Mouse (Mus musculus) embryonic facial prominence, embryonic 10.5 days (tissue): ENCODE data around the gene Usf1. TPM values are rescaled to one million over a fixed set of nuclear protein-coding genes. Genes with fewer than 3 reads are reported as not detected.

ENCODE experiments used
- DNase-seq: peaks from one replicate; pipeline ENCODE4 v3.0.0-alpha.2; 2017; ENCODE audit warnings: low spot score
- H3K27ac ChIP-seq: fragments of 300-500 bp; sonication (generic); replicated peaks from 2 replicates; pipeline ENCODE4 v1.5.1; 2016; ENCODE audit warnings: mild to moderate bottlenecking
- H3K27me3 ChIP-seq: fragments of 300-500 bp; sonication (generic); replicated peaks from 2 replicates; pipeline ENCODE4 v1.6.1; 2016; ENCODE audit warnings: low read depth, mild to moderate bottlenecking; ENCODE audit not compliant: poor library complexity, severe bottlenecking
- H3K36me3 ChIP-seq: fragments of 300-500 bp; sonication (generic); replicated peaks from 2 replicates; pipeline ENCODE4 v1.6.1; 2016; ENCODE audit warnings: mild to moderate bottlenecking, moderate library complexity
- H3K4me1 ChIP-seq: fragments of 300-500 bp; sonication (generic); 2 replicates; pipeline ENCODE4 v1.6.1; 2016
- H3K4me3 ChIP-seq: fragments of 300-500 bp; sonication (generic); 2 replicates; pipeline ENCODE4 v1.5.1; 2016; ENCODE audit warnings: mild to moderate bottlenecking, moderate library complexity
- H3K9me3 ChIP-seq: fragments of 300-500 bp; sonication (generic); 2 replicates; pipeline ENCODE4 v1.6.1; 2016; ENCODE audit warnings: mild to moderate bottlenecking
- WGBS: fragments of 180-500 bp; shearing (Covaris S2); methylation state at CpG from one replicate; pipeline ENCODE4 v1.1.7; 2016; 5-methylcytosine and 5-hydroxymethylcytosine counted together
- polyA plus RNA-seq: library from polyadenylated mRNA; unstranded; fragments of >200 nt; fragmentation: Nextera tagmentation; extraction: Ambion mirVana; gene quantifications from 2 replicates; pipeline ENCODE4 v1.2.1, GENCODE M21; 2016

The Usf1 gene
- polyA plus RNA-seq, 1 experiment from 2014 or later, result 138 TPM

DNA sequence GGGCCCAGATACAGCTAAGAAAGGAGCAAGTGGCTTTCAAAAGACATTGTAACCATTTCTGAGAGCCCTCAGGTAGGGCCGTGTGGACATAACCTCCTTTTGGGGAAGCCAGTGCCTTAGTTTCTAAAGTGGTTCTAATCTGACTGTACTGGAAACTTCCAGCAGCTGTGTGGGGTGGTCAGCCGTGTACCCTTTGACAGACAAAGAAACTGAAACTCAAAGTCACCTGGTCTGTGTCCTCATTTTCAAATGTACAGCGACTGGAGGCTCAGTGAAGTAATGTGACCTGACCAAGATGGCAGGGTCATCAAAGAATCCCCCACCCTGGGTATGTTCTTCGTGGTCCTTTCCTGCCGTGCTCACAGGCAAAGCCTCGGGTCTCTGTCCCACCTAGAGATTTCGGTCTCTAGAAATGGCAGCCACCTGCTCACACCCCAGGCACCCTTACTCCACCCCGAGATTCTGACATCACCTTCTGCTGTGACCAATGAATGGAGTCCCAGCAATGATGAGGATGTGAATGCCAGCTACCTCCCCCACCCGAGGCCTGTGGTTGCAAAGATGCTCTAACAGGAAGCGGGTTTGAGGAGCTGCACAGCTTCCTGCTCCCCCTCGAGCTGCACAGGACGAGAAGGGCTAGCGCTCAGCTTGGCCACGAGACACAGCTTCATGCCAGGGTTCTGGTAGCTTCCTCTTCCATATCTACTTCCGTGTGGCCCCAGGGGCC, 22.6 kb upstream of the Usf1 start, which contains the start of gene Arhgap30:
TSS of gene Arhgap30 (plus strand) at position 579 of the 727 bp plus-strand sequence.
- 81% methylated on average over 15 of the region's 15 CpGs for WGBS
- Histone ChIP-seq H3K27me3 (peaks cover 4% of the 10 kb centered on the region; the same call in 1 of the 2 replicates), H3K4me3 (no peak within 1 kb of the TSS), H3K4me1 (peaks cover 30% of the 10 kb centered on the region), H3K36me3 (no peaks in the 10 kb centered on the region), H3K9me3 (no peaks in the 10 kb centered on the region), H3K27ac (no peak within 1 kb of the TSS)
- DNase-seq, result no peak

DNA sequence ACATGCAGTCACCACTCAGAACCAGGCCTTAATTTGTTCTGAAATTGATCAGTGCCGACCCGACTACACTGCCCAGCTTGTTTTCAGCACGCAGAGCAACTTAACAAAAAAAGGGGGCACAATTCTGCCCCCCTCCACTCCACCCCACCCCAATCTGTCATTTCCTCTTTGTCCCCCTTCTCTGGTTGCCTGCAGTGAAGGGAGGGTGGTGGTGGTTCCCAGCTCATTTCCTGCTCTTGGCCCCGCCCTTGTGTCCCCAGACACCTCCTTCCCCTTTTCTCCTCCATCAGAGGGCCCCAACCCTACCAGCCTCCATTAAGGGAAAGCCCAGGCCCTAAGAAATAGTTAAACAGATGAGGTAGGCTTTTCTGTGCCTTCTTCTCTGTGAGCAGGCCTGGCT, 21.0 kb upstream of the Usf1 start:
- 71% methylated on average over 4 of the region's 4 CpGs for WGBS
- Histone ChIP-seq H3K4me3 (no peak overlapping the region), H3K27me3 (no peaks in the 10 kb centered on the region), H3K4me1 (peaks cover 26% of the 10 kb centered on the region), H3K36me3 (no peaks in the 10 kb centered on the region), H3K27ac (no peak overlapping the region), H3K9me3 (no peaks in the 10 kb centered on the region)
- DNase-seq, result no peak

DNA sequence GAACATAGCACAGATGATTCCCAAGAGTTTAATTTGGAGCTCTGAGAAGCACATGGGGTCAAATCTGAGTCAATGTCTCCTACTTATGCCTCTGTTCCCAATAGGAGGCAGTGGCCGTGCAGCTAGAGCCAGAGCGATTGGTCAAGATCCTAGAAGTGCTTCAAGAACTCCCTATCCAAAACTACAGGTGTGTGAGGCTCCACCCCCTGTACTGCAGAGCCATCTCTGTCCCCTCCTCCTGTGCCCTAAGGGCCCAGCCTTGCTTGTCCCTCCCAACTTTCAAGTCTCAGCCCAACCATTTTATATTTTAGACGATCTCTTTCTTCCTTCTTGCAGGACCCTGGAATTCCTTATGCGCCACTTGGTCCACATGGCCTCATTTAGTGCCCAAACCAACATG, 9.3 kb upstream of the Usf1 start:
- no peak overlapping the region for H3K27ac ChIP-seq
- H3K27me3 ChIP-seq, result 0 out of 2 replicates have a peak, but pooled peaks cover 4% of the 10 kb centered on the region
- no peak overlapping the region for H3K4me3 ChIP-seq
- 73% methylated on average over 4 of the region's 4 CpGs for WGBS
- DNase-seq, result no peak
- no peaks in the 10 kb centered on the region for H3K4me1 ChIP-seq
- H3K9me3 ChIP-seq, result no peaks in the 10 kb centered on the region
- no peaks in the 10 kb centered on the region for H3K36me3 ChIP-seq

DNA sequence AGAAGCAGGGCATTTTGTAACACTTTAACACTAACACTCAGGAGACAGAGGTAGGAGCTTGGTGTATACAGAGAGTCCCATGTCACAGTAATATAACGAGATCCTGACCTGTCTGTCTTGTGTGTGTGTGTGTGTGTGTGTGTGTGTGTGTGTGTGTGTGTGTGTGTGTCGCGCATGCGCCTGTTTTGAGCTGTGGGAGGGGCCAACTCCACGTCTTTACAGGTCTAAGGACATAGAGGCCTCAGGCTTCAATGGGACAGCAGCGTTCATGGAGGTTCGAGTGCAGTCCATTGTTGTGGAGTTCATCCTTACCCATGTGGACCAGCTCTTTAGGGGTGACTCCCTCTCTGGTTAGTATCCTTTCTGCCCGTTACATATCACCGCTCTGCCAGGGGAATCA, 8.1 kb upstream of the Usf1 start:
- Histone ChIP-seq H3K36me3 (no peaks in the 10 kb centered on the region), H3K4me1 (no peaks in the 10 kb centered on the region), H3K27ac (no peak overlapping the region), H3K9me3 (no peaks in the 10 kb centered on the region), H3K27me3 (peaks cover 13% of the 10 kb centered on the region), H3K4me3 (no peak overlapping the region)
- DNase-seq, result no peak
- 75% methylated on average over 9 of the region's 9 CpGs for WGBS

DNA sequence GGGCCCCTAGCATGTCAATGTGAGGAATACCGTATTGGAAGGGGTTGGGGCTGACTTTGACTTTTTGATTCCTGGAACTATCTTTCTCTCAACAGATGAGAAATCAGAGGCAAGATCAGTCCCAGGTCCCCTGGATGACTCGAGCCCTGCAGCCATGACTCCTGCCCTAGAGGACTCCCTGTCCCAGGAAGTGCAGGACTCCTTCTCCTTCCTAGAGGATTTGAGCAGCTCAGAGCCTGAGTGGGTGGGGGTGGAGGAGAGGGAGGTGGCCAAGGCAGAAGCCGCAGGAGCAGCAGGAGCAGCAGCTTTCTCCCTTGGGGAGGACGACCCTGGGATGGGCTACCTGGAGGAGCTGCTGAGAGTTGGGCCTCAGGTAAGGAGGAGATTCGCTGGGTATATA, 3.9 kb upstream of the Usf1 start:
- H3K27me3 ChIP-seq, result peaks cover 20% of the 10 kb centered on the region
- no peak overlapping the region for H3K27ac ChIP-seq
- H3K4me3 ChIP-seq, result no peak overlapping the region
- no peaks in the 10 kb centered on the region for H3K9me3 ChIP-seq
- DNase-seq, result no peak
- H3K36me3 ChIP-seq, result no peaks in the 10 kb centered on the region
- peaks cover under 1% of the 10 kb centered on the region for H3K4me1 ChIP-seq
- WGBS, result 79% methylated on average over 5 of the region's 5 CpGs

DNA sequence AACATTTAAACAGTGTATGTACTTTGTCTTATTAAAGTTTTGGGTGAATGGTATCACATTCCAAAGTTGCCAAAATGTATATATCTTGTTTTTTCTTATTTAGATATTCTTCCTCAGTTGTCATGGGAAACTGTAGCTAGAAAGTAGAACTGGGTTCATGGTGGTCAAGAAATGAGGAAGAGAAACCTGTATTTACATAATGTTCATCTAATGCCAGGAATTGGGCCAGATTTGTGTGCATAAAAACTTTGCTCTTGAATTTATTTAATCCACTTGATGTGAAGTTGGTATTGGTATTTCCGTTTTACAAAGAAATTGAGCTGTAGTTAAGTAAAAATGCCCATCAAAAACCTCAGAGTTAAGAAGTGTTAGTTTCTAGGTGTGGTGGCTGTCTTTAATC, 882 bp upstream of the Usf1 start:
- H3K4me1 ChIP-seq, result peaks cover 15% of the 10 kb centered on the region
- H3K36me3 ChIP-seq, result peaks cover 20% of the 10 kb centered on the region
- 81% methylated on average over 1 of the region's 1 CpGs for WGBS
- no peaks in the 10 kb centered on the region for H3K9me3 ChIP-seq
- no peak overlapping the region for H3K27ac ChIP-seq
- H3K27me3 ChIP-seq, result peaks cover 20% of the 10 kb centered on the region
- DNase-seq, result no peak
- no peak overlapping the region for H3K4me3 ChIP-seq

DNA sequence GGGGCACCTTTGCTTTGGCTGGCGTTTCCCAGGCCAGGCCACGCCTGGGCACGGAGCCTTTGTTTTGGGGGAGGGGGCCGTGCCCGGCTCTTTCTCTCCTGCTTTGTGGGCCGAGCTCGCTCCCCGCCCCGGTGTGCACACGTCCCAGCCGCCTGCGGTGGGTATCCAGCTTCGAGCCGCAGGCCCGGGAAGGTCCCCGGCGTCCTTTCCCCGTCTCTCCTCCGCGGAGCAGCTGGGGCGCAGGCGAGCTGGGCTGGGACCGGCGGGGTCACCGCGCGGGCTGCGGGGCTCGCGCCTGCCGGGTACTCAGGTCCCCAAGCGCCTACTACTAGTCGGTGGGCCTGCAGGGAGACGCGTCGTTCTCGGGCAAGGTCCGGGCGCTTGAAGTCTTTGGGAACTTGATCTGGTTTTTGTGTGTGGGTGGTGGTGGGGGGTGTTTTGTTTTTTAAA, 404 bp downstream of the Usf1 start:
- Histone ChIP-seq H3K27ac (peak overlapping the region; percentile 97), H3K9me3 (no peaks in the 10 kb centered on the region), H3K27me3 (peaks cover 20% of the 10 kb centered on the region), H3K4me3 (peak overlapping the region; percentile 97), H3K4me1 (peaks cover 15% of the 10 kb centered on the region), H3K36me3 (peaks cover 33% of the 10 kb centered on the region)
- DNase-seq, result no peak
- WGBS, result under 1% methylated on average over 39 of the region's 39 CpGs

DNA sequence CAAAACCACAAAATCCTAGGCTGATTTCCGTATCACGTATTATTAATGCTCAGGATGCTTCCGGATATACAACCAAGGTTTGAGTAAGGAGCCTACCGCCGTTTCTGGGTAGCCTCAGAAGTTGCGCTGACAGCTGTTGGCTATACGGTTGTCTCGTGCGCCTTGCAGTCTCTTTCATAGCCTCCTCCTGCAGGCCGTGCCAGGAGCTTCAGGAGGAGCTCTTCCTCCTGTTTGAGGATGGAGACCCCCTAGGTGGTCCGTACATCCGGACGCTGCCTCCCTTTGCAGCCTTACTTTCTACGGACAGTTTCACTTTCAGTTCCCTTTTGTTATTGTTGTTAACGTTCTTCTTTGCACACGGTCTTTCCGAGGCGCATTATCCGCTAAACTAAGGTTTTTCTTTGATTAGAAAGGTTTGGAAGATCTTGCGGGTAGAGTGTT, 908 bp downstream of the Usf1 start:
- Histone ChIP-seq H3K4me1 (peaks cover 15% of the 10 kb centered on the region), H3K27me3 (peaks cover 20% of the 10 kb centered on the region), H3K27ac (peak overlapping the region; percentile 97), H3K9me3 (no peaks in the 10 kb centered on the region), H3K36me3 (peaks cover 38% of the 10 kb centered on the region), H3K4me3 (peak overlapping the region; percentile 97)
- 2% methylated on average over 20 of the region's 20 CpGs for WGBS
- DNase-seq, result peak; percentile 69

DNA sequence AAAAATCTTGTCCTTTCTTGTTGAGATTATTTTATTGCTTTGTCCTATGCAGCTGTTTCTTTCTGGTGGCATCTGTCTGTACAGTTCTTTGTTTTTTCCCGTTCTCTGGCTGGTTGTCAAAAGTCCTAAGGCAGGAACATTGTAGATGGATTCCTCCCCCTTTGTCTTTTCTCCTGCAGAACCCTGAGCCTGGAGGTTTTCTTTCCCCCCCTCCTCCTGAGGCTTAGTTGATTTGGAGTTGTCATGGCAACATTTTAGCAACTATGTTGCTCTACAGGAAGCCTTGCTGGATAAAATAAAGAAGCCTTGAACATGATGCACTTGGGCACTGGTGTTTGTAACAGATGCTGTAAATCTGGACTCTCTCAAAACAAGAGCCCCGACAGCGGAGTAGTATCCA, 1.3 kb downstream of the Usf1 start:
- 60% methylated on average over 3 of the region's 3 CpGs for WGBS
- H3K4me3 ChIP-seq, result peak overlapping the region; percentile 97
- H3K27me3 ChIP-seq, result peaks cover 17% of the 10 kb centered on the region
- H3K36me3 ChIP-seq, result peaks cover 42% of the 10 kb centered on the region
- H3K9me3 ChIP-seq, result no peaks in the 10 kb centered on the region
- DNase-seq, result peak; percentile 21
- H3K27ac ChIP-seq, result peak overlapping the region; percentile 97
- peaks cover 15% of the 10 kb centered on the region for H3K4me1 ChIP-seq

DNA sequence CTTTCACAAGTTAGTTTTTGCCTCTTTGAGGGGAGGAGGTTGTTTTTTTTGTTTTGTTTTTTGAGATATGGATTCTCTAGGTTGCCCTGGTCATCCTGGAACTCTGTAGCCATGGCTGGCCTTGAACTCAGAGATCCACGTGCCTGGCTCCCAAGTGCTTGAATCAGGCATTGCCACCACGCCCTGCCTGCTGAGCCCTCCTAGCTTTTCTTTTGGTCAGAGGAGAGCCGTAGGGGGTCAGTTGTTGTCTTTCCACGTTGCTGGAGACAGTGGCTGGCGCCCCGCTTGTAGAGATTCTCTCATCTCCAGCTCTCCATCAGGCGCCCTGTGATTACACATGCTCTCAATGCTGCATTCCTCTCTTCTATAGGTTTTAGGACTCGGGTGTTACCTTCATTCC, 2.5 kb downstream of the Usf1 start:
- Histone ChIP-seq H3K9me3 (no peaks in the 10 kb centered on the region), H3K27me3 (peaks cover 7% of the 10 kb centered on the region), H3K36me3 (peaks cover 54% of the 10 kb centered on the region), H3K4me3 (no peak overlapping the region), H3K4me1 (peaks cover 15% of the 10 kb centered on the region), H3K27ac (no peak overlapping the region)
- no peak for DNase-seq
- WGBS, result 80% methylated on average over 8 of the region's 8 CpGs

DNA sequence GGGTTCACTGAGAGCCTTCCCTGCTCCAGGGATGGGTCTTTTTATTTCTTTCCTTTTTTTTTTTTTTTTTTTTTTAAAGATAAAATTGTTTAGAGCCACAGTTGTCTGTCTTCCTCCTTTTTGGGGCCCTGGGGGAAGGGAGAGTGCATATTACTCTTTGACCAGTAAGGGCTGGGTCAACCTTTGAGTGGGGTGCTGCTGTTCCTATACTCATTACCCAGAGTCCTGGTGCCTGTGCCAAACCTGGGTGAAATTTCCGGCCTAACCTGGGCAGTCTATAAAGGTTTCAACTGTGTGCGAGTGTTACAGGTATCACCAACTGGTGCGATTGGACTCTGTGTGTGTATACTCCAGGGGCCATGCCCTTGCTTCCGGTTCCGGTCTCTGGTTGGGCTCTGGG, 7.5 kb downstream of the Usf1 start, which contains the start of gene Tstd1:
TSS of gene Tstd1 (plus strand) at position 213 of the 400 bp plus-strand sequence.
- H3K4me1 ChIP-seq, result peaks cover 8% of the 10 kb centered on the region
- no peaks in the 10 kb centered on the region for H3K9me3 ChIP-seq
- no peaks in the 10 kb centered on the region for H3K27me3 ChIP-seq
- no peak within 1 kb of the TSS for H3K27ac ChIP-seq
- WGBS, result 87% methylated on average over 5 of the region's 5 CpGs
- no peak for DNase-seq
- peaks cover 75% of the 10 kb centered on the region for H3K36me3 ChIP-seq
- H3K4me3 ChIP-seq, result no peak within 1 kb of the TSS

DNA sequence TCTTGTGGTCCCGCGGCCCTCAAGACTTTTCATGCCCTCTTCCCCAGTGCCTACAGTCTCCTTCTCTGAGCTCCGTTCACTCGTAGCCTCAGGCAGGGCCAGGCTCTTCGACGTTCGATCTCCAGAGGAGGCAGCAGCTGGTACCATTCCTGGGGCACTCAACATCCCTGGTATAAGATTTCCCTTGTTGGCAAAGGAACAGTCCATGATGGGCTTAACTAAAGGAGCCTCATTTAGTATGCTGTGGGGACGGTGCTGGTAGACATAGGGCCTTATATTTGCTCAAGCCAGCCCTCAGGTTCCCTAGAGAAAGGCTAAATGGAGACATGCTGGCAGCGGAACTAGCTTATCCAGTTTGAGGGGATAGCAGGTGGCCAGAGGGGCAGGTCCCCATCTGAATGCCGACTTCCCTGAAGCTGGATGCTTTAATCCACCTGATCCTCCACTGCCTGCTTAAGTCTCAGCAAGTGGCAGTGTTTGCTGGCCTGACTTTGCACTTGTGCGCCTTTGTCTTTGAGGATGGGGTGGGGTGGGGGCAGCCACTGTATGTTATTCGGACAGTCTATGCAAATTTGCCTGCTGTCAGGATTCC, 8.3 kb downstream of the Usf1 start:
- peaks cover 6% of the 10 kb centered on the region; the same call in 1 of the 2 replicates for H3K4me1 ChIP-seq
- no peak overlapping the region for H3K27ac ChIP-seq
- H3K4me3 ChIP-seq, result no peak overlapping the region
- H3K27me3 ChIP-seq, result no peaks in the 10 kb centered on the region
- WGBS, result 57% methylated on average over 12 of the region's 12 CpGs
- H3K9me3 ChIP-seq, result no peaks in the 10 kb centered on the region
- DNase-seq, result no peak
- H3K36me3 ChIP-seq, result peaks cover 70% of the 10 kb centered on the region

DNA sequence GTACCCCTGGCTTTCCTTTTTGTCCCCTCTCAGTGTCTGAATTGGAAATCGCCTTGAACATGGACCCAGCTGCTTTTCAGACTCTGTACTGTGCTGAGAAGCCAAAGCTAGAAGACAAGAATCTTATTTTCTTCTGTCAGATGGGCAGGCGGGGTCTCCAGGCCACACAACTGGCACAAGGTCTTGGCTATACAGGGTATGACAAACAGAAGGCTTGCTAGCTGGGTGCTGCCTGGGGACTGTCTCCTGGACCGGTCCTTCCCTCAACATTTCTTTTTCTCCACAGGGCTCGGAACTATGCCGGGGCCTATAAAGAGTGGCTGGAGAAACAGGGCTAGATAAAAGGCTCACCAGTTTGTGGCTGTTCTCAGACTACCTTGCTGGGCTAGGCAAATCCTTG, 8.8 kb downstream of the Usf1 start:
- H3K9me3 ChIP-seq, result no peaks in the 10 kb centered on the region
- H3K4me3 ChIP-seq, result no peak overlapping the region
- no peak for DNase-seq
- no peak overlapping the region for H3K27ac ChIP-seq
- H3K36me3 ChIP-seq, result peaks cover 64% of the 10 kb centered on the region
- H3K27me3 ChIP-seq, result no peaks in the 10 kb centered on the region
- peaks cover 6% of the 10 kb centered on the region; the same call in 1 of the 2 replicates for H3K4me1 ChIP-seq
- WGBS, result 80% methylated on average over 5 of the region's 5 CpGs
